Mouse (Mus musculus): Measurements from ENCODE around the gene Mrpl20. TPM values are rescaled to one million over a fixed set of nuclear protein-coding genes. Genes with fewer than 3 reads are reported as not detected.

The Mrpl20 gene
- polyA plus RNA-seq, 1 experiment from 2014 or later = 131 TPM

DNA sequence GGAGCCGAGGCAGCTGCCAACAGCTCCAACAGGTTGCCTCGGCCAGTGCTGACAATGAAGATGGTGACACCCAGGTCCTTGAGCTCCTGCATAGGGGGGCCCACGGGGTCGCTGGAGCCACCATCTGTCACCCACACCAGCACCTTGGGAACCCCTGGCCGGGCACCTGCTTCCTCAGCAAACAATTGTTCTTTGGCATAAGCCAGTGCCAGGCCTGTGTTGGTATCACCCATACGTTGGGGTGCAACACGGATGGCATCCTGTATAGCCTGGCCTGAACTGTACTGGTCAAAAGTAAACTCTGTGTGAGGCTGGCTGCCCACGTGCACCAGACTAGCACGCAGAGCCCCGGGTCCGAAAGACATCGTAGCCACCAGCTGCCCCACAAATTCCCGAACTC is 29.9 kb upstream of the Mrpl20 start:
- WGBS = 89% methylated on average over 13 of the region's 13 CpGs
- Histone ChIP-seq H3K27ac (no peak overlapping the region), H3K4me2 (no peak overlapping the region), H3K4me1 (replicated peaks) (peaks cover 49% of the 10 kb centered on the region), H3K36me3 (no peaks in the 10 kb centered on the region), H3K9me3 (replicated peaks) (no peaks in the 10 kb centered on the region), H3K4me3 (no peak overlapping the region), H3K9ac (no peak overlapping the region), H3K27me3 (peaks cover 33% of the 10 kb centered on the region)
- ATAC-seq (replicated peaks; ENCODE audit: insufficient number of reproducible peaks, insufficient read depth, low FRiP score, low read depth) = no peak

DNA sequence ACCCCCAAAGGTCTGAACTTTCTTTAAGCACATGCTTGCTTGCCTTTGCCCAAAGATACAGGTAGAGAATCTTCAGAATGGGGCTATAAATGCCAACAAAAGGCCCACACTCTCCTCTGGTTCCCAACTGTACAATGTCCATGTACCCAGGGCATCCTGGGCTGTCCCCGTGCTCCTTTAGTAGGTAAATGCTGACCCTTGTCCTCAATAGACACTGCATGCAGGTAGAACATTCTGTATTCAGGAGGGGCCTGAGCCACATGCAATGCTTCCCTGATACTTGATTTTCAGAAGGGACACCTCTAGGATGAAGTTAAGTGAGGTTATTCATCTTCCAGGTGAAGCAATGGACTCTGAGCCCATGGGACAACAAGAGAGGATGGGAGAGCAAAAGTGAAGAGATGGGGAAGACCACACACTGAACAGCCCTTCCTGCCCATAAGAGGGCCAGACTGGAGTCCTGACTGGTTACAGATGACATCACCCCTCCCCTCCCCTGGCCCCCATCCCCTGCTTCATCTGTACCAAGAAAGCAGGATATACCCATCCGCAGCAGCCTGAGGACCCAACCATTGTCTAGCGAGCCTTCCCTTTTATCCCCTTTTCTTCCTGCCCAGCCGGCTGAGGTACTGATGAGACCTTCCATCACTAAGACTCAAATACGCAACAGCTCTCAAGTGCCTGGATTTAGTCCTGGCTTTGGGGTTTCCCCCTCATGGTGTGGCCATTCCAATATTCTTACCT is 29.2 kb upstream of the Mrpl20 start:
- Histone ChIP-seq H3K9me3 (replicated peaks) (no peaks in the 10 kb centered on the region), H3K4me2 (peak overlapping the region; percentile 81), H3K4me1 (replicated peaks) (peaks cover 53% of the 10 kb centered on the region), H3K9ac (peak overlapping the region; percentile 41; the same call in 1 of the 2 replicates), H3K27me3 (peaks cover 33% of the 10 kb centered on the region), H3K4me3 (peak overlapping the region; percentile 47), H3K27ac (no peak overlapping the region), H3K36me3 (no peaks in the 10 kb centered on the region)
- WGBS = 39% methylated on average over 5 of the region's 5 CpGs
- no peak for ATAC-seq (replicated peaks; ENCODE audit: insufficient number of reproducible peaks, insufficient read depth, low FRiP score, low read depth)

DNA sequence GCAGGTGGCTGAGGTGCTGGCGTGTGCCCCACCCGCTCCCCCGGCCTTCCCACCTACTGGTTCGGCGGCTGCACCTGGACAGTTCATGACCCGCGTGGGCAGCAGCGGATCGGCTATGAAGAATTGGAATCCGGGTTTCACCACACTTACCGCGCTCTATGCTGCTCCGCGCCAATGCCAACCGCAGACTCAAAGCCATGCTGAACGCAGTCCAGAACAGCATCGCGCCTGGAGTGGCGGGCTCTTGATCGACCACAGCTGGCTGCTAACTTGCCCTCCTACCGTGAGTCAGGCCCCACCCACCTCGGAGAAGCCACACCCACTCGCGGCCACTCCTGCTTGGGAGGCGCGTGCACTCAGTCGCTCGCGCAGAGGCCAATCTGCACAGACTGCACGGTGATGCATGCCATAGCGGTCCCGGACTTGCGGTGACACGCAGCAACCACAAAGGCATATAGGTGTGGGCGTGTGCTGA is 28.4 kb upstream of the Mrpl20 start, which contains the start of gene Vwa1:
Gene Vwa1 (minus strand): TSS at position 419 of the 475 bp plus-strand sequence.
- Histone ChIP-seq H3K4me3 (peak within 1 kb of the TSS; percentile 47), H3K36me3 (no peaks in the 10 kb centered on the region), H3K27ac (peak within 1 kb of the TSS; percentile 65), H3K9me3 (replicated peaks) (no peaks in the 10 kb centered on the region), H3K27me3 (peaks cover 33% of the 10 kb centered on the region), H3K9ac (peak within 1 kb of the TSS; percentile 41), H3K4me2 (peak within 1 kb of the TSS; percentile 81), H3K4me1 (replicated peaks) (peaks cover 58% of the 10 kb centered on the region)
- WGBS = under 1% methylated on average over 35 of the region's 35 CpGs
- peak; percentile 70 for ATAC-seq (replicated peaks; ENCODE audit: insufficient number of reproducible peaks, insufficient read depth, low FRiP score, low read depth)

DNA sequence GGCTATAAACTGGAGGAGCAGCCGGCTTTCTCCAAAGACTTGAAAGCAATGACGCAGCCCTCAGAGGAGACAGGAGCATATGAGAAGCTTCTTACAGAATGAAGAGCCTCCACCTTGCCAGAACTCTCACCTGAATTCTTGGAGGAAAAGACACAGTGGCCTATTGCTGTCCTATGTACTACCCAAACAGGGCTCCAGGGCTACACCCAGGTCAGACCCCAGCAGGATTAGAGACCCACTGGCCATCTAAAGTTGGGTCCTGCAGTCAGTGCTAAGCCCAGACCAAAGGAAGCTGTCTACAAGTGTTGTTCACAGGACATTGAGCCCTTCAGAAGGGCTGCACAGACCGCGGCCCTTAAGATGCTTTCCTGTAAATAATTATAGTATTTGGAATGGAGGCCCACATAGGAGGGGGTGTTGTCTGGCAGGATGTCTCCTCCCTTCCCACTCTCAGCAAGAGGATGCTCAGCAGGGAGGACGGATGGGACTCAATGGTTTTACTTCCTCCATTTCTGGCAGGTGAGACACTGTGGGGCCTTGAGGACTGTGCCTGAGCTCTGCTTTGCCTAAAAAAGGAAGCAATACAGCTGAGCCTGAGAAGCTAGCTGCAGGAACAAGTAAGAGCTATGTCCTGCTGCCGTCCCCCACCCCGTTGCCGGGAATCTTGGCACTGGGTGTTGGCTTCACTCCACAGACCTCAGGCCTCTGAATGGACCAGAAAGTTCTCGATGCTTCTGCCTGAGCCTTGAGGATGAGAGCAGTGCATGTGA is 27.5 kb upstream of the Mrpl20 start:
- Histone ChIP-seq H3K9me3 (replicated peaks) (no peaks in the 10 kb centered on the region), H3K9ac (peak overlapping the region; percentile 41; the same call in 1 of the 2 replicates), H3K27me3 (peaks cover 33% of the 10 kb centered on the region), H3K4me3 (peak overlapping the region; percentile 47), H3K4me2 (peak overlapping the region; percentile 81), H3K4me1 (replicated peaks) (peaks cover 59% of the 10 kb centered on the region), H3K36me3 (no peaks in the 10 kb centered on the region), H3K27ac (peak overlapping the region; percentile 65)
- 28% methylated on average over 9 of the region's 9 CpGs for WGBS
- ATAC-seq (replicated peaks; ENCODE audit: insufficient number of reproducible peaks, insufficient read depth, low FRiP score, low read depth) = peak; percentile 18; the same call in 1 of the 2 replicates

DNA sequence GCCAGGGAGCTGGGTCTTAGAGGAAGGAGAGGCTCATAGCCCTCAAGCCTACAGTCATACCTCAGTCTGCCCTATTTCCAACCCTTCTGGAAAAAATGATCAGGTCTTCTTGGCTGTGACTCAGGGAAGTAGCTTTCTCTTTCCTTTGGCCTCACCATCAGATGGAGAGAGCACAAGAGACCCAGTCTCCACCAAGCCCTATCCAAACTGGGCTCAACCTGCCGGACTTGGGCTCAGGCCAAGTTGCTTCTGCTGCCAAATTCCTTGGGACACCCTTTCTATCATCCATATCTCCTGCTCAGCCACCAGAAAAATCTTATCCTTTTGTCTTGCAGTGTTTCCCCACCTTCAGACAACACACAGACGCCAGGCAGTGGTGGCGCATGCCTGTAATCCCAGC is 26.8 kb upstream of the Mrpl20 start:
- no peaks in the 10 kb centered on the region for H3K9me3 ChIP-seq (replicated peaks)
- ATAC-seq (replicated peaks; ENCODE audit: insufficient number of reproducible peaks, insufficient read depth, low FRiP score, low read depth) = no peak
- H3K4me2 ChIP-seq = no peak overlapping the region
- WGBS = 52% methylated on average over 3 of the region's 3 CpGs
- H3K36me3 ChIP-seq = no peaks in the 10 kb centered on the region
- H3K27ac ChIP-seq = peak overlapping the region; percentile 65
- H3K9ac ChIP-seq = no peak overlapping the region
- H3K4me1 ChIP-seq (replicated peaks) = peaks cover 57% of the 10 kb centered on the region
- H3K27me3 ChIP-seq = peaks cover 29% of the 10 kb centered on the region
- no peak overlapping the region for H3K4me3 ChIP-seq

DNA sequence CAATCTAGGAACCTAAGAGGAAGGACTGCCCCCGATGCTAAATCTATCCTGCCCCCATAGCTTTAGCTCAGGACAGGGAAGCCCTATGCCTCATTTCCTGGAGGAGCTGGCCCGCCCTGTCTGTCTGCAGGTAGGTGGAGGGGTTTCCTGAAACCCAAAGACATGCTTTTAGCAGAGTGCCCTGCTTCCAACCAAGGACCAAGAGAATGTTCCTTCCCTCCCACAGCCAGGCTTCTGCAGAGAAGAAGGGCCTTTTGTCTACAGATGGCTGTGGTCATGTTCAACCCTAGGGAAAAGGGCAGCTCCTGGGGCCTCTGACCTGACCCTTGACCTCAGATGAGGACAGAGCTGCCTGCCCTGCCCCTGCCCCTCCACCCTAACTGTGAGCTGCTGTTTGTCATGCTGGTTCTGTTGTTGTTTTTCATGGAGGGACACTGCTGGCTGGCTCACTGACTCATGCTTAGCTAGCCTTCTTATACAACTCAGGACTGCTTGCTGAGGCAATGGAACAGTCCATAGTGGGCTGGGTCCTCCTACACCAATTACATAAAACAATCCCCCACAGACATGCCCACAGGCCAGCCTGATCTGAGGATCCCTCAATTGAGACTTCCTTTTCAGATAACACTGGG is 25.9 kb upstream of the Mrpl20 start:
- no peak overlapping the region for H3K9ac ChIP-seq
- no peak overlapping the region for H3K4me3 ChIP-seq
- peaks cover 60% of the 10 kb centered on the region for H3K4me1 ChIP-seq (replicated peaks)
- peaks cover 19% of the 10 kb centered on the region for H3K27me3 ChIP-seq
- peak overlapping the region; percentile 69 for H3K27ac ChIP-seq
- H3K4me2 ChIP-seq = no peak overlapping the region
- no peaks in the 10 kb centered on the region for H3K9me3 ChIP-seq (replicated peaks)
- WGBS = 42% methylated on average over 2 of the region's 2 CpGs
- H3K36me3 ChIP-seq = no peaks in the 10 kb centered on the region
- no peak for ATAC-seq (replicated peaks; ENCODE audit: insufficient number of reproducible peaks, insufficient read depth, low FRiP score, low read depth)

DNA sequence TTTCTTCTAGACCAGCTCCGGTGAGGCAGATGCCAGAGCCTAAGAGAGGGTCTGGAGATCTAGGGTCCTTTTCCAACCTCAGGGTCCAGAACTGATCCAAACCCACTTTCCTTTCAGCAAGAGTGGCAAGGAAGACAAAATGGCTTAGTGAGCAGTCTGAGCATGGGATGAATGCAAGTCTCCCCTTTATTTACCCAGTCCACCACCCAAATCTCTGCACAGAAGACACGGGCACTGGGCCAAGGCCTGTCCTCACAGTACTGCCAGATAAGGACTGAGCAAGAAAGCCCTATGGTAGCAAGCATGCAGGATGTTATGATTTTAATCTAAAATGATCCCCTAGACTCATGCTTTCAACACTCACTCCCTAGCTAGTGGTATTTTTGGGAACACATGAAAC is 24.9 kb upstream of the Mrpl20 start:
- WGBS = 52% methylated on average over 2 of the region's 2 CpGs
- Histone ChIP-seq H3K4me3 (no peak overlapping the region), H3K9me3 (replicated peaks) (no peaks in the 10 kb centered on the region), H3K9ac (no peak overlapping the region), H3K27me3 (peaks cover 9% of the 10 kb centered on the region), H3K27ac (peak overlapping the region; percentile 47), H3K4me1 (replicated peaks) (peaks cover 60% of the 10 kb centered on the region), H3K36me3 (no peaks in the 10 kb centered on the region), H3K4me2 (no peak overlapping the region)
- ATAC-seq (replicated peaks; ENCODE audit: insufficient number of reproducible peaks, insufficient read depth, low FRiP score, low read depth) = no peak

DNA sequence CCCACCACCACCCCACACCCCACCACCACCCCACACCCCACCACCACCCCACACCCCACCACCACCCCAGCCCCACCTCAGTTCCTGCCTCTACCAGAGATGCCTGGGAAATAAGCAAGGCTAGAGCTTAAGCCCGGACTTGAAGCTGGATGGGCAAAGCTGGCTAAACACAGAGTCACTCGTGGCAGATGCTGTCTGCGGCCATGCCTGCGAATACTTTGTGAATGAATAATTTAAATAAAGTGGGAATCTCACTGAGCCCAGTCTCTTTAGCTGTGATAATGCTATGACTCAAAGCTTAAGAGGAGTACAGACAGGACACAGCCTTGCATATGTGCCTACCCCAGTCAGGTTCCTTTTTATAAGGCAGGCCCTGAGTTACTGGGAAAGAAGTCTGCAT is 23.2 kb upstream of the Mrpl20 start:
- Histone ChIP-seq H3K9me3 (replicated peaks) (no peaks in the 10 kb centered on the region), H3K4me2 (no peak overlapping the region), H3K4me1 (replicated peaks) (peaks cover 57% of the 10 kb centered on the region), H3K9ac (no peak overlapping the region), H3K36me3 (no peaks in the 10 kb centered on the region), H3K27ac (no peak overlapping the region), H3K4me3 (no peak overlapping the region), H3K27me3 (no peaks in the 10 kb centered on the region)
- no peak for ATAC-seq (replicated peaks; ENCODE audit: insufficient number of reproducible peaks, insufficient read depth, low FRiP score, low read depth)
- 86% methylated on average over 4 of the region's 4 CpGs for WGBS

DNA sequence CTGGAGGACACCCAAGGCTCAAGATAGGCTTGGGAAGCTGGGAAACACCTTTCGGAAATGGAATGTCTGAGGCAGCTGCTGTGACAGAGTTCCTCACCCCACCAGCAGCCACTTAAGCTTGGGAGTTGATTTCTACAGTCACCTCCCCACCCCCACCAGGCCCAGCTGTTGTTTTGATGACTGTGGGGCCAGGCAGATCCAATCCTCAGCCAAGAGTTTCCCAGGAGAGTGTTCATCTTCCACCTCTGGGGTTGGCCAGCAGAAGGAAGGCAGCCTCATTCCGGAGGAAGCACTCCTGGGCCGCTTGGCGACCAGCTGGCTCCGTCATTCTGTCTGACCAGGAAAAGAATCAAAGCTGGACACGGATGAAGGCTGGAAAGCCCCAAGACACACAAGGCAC is 21.8 kb upstream of the Mrpl20 start:
- Histone ChIP-seq H3K4me3 (no peak overlapping the region), H3K4me2 (no peak overlapping the region), H3K27ac (peak overlapping the region; percentile 50), H3K27me3 (no peaks in the 10 kb centered on the region), H3K9me3 (replicated peaks) (no peaks in the 10 kb centered on the region), H3K9ac (no peak overlapping the region), H3K4me1 (replicated peaks) (peaks cover 54% of the 10 kb centered on the region), H3K36me3 (no peaks in the 10 kb centered on the region)
- WGBS = 29% methylated on average over 6 of the region's 6 CpGs
- no peak for ATAC-seq (replicated peaks; ENCODE audit: insufficient number of reproducible peaks, insufficient read depth, low FRiP score, low read depth)

DNA sequence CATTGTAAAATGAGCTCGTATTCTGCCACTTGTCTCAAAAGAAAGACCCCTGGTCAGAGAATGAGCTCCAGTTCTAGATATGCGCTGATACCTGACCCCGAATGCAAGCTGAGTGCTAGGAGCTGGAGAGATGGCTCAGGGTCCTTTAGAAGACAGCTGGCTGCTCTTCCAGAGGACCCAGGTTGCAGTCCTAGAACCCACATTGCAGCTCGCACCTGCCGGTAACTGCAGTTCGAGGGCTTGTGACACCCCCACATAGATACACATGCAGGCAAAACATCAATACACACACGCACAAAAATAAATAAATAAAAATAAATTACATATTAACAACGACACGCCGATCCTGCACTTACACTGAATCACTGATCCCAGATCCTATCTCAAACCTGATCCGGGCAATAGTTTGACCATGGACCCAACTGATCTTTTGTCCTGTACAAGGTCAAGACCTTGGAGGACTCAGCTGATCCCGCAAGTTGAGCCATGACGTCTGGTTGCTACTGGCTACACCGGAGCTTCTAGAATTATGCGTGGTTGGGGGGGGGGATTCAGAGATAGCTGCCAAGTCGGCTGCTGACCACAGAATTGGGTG is 19.1 kb upstream of the Mrpl20 start:
- H3K36me3 ChIP-seq = no peaks in the 10 kb centered on the region
- H3K27ac ChIP-seq = peak overlapping the region; percentile 89
- no peaks in the 10 kb centered on the region for H3K9me3 ChIP-seq (replicated peaks)
- 29% methylated on average over 16 of the region's 16 CpGs for WGBS
- H3K27me3 ChIP-seq = no peaks in the 10 kb centered on the region
- H3K9ac ChIP-seq = peak overlapping the region; percentile 75
- peak overlapping the region; percentile 65 for H3K4me3 ChIP-seq
- peak; percentile 13; the same call in 1 of the 2 replicates for ATAC-seq (replicated peaks; ENCODE audit: insufficient number of reproducible peaks, insufficient read depth, low FRiP score, low read depth)
- H3K4me2 ChIP-seq = peak overlapping the region; percentile 91
- H3K4me1 ChIP-seq (replicated peaks) = peaks cover 36% of the 10 kb centered on the region
